Comparison of ENCODE assay signal across 18 mouse cellular contexts in genomic region chr14:46734761-46735455, GRCm38 (mm10). TPM values are rescaled to one million over a fixed set of nuclear protein-coding genes. Genes with fewer than 3 reads are reported as not detected.
DNase-seq lines count a peak whose midpoint lies in the region; ATAC-seq and TF ChIP-seq lines count a peak whose summit lies in the region.
"Had no signal": no experiment of that assay in that cellular context is flagged by ENCODE, and none has a peak within 500 bp of the region (broad histone marks: within the 10 kb centered on the region; RNA-seq: fewer than 3 reads in every experiment).

No protein-coding gene starts in this region.

- H3K4me3 ChIP-seq in heart, embryonic 10.5 days, result no peak overlapping the region
- no peak overlapping the region for H3K4me3 ChIP-seq in lung, embryonic 16.5 days (ENCODE audit: low read length)
- no peak overlapping the region for H3K4me3 ChIP-seq in lung, adult 2 months (replicated peaks; ENCODE audit: extremely low read depth, low read depth, low read length)
- no peak overlapping the region for H3K4me3 ChIP-seq in embryonic facial prominence, embryonic 14.5 days (ENCODE audit: low read depth, low read length)
- H3K4me3 ChIP-seq: hindbrain, embryonic 15.5 days; liver, embryonic 13.5 days; neural tube, embryonic 13.5 days had no signal

- no peaks in the 10 kb centered on the region for H3K4me1 ChIP-seq in heart, embryonic 10.5 days
- no peaks in the 10 kb centered on the region; the same call in 1 of the 2 replicates for H3K4me1 ChIP-seq in lung, embryonic 16.5 days (replicated peaks; ENCODE audit: control insufficient read depth, insufficient read depth, low read length)
- no peaks in the 10 kb centered on the region for H3K4me1 ChIP-seq in lung, adult 2 months (ENCODE audit: control insufficient read depth, insufficient read depth, low read length)
- peaks cover 3% of the 10 kb centered on the region; the same call in 1 of the 2 replicates for H3K4me1 ChIP-seq in embryonic facial prominence, embryonic 14.5 days (ENCODE audit: control insufficient read depth, insufficient read depth, low read length)
- H3K4me1 ChIP-seq: hindbrain, embryonic 15.5 days; liver, embryonic 13.5 days; neural tube, embryonic 13.5 days had no signal

- H3K9me3 ChIP-seq in heart, embryonic 10.5 days, result no peaks in the 10 kb centered on the region
- no peaks in the 10 kb centered on the region for H3K9me3 ChIP-seq in lung, embryonic 16.5 days (ENCODE audit: control insufficient read depth, low read length)
- no peaks in the 10 kb centered on the region for H3K9me3 ChIP-seq in embryonic facial prominence, embryonic 14.5 days (ENCODE audit: control insufficient read depth, low read length)
- H3K9me3 ChIP-seq: hindbrain, embryonic 15.5 days; liver, embryonic 13.5 days had no signal

- no peaks in the 10 kb centered on the region for H3K36me3 ChIP-seq in heart, embryonic 10.5 days
- no peaks in the 10 kb centered on the region for H3K36me3 ChIP-seq in lung, embryonic 16.5 days (ENCODE audit: control insufficient read depth, insufficient read depth, low read length)
- no peaks in the 10 kb centered on the region for H3K36me3 ChIP-seq in embryonic facial prominence, embryonic 14.5 days (ENCODE audit: control insufficient read depth, insufficient read depth, low read length)
- H3K36me3 ChIP-seq: hindbrain, embryonic 15.5 days; liver, embryonic 13.5 days; neural tube, embryonic 13.5 days had no signal

- no peak overlapping the region for H3K27ac ChIP-seq in heart, embryonic 10.5 days
- no peak overlapping the region for H3K27ac ChIP-seq in lung, embryonic 16.5 days (ENCODE audit: low read length)
- H3K27ac ChIP-seq in embryonic facial prominence, embryonic 14.5 days (replicated peaks; ENCODE audit: low read depth, low read length), result no peak overlapping the region; the same call in 1 of the 2 replicates
- H3K27ac ChIP-seq: hindbrain, embryonic 15.5 days; liver, embryonic 13.5 days; macrophage; neural tube, embryonic 13.5 days had no signal

- no peak for TF ChIP-seq CTCF in lung, adult 2 months (IDR thresholded peaks at IDR 0.05; ENCODE audit: insufficient read depth, low read length)

- ATAC-seq in lung, embryonic 16.5 days (ENCODE audit: low read depth), result no peak
- ATAC-seq in embryonic facial prominence, embryonic 14.5 days (ENCODE audit: low read depth), result no peak
- ATAC-seq: forebrain, postnatal 0 days; intestine, embryonic 16.5 days had no signal

- 86% methylated on average over 14 of the region's 14 CpGs for WGBS in heart, embryonic 10.5 days
- WGBS in lung, embryonic 16.5 days, result 70% methylated on average over 14 of the region's 14 CpGs
- 72% methylated on average over 14 of the region's 14 CpGs for WGBS in lung, adult 2 months
- WGBS in embryonic facial prominence, embryonic 14.5 days, result 55% methylated on average over 14 of the region's 14 CpGs

- no peak overlapping the region for H3K9ac ChIP-seq in lung, embryonic 16.5 days (ENCODE audit: low read length)
- H3K9ac ChIP-seq in embryonic facial prominence, embryonic 14.5 days (ENCODE audit: low read depth, low read length), result no peak overlapping the region
- H3K9ac ChIP-seq: forebrain, postnatal 0 days; hindbrain, embryonic 15.5 days; liver, embryonic 13.5 days; neural tube, embryonic 13.5 days had no signal

- DNase-seq in heart, adult 9 months (ENCODE audit: low spot score in 2 of 2), result peak; percentile 33 to 41
- DNase-seq in heart, embryonic 10.5 days (ENCODE audit: low spot score), result no peak
- no peak for DNase-seq in lung, adult 2 months
- DNase-seq in embryonic facial prominence, embryonic 14.5 days (ENCODE audit: low spot score), result no peak
- peak; percentile 31 for DNase-seq in skeletal muscle tissue, adult 2 months (ENCODE audit: low read depth, low spot score)
- DNase-seq in cerebellum, postnatal 4 days (ENCODE audit: low spot score in 2 of 2), result no peak
- DNase-seq: cerebellum, adult 18-20 months; cerebellum, postnatal 36 days; forebrain, postnatal 0 days; gastrocnemius, postnatal 25 days; left cerebral cortex, postnatal 4 days; liver, embryonic 13.5 days had no signal

- H3K27me3 ChIP-seq in heart, embryonic 10.5 days (ENCODE audit: insufficient read depth, poor library complexity, severe bottlenecking), result no peaks in the 10 kb centered on the region
- no peaks in the 10 kb centered on the region for H3K27me3 ChIP-seq in lung, embryonic 16.5 days (ENCODE audit: control insufficient read depth, insufficient read depth, low read depth, low read length)
- H3K27me3 ChIP-seq in embryonic facial prominence, embryonic 14.5 days (replicated peaks; ENCODE audit: control insufficient read depth, insufficient read depth, low read length), result no peaks in the 10 kb centered on the region
- H3K27me3 ChIP-seq: hindbrain, embryonic 15.5 days; liver, embryonic 13.5 days; neural tube, embryonic 13.5 days had no signal

- 0 out of 2 replicates have a peak overlapping the region, but pooled peaks have one; percentile 16 for H3K4me2 ChIP-seq in lung, embryonic 16.5 days (ENCODE audit: low read depth, low read length)
- peak overlapping the region; percentile 35 for H3K4me2 ChIP-seq in embryonic facial prominence, embryonic 14.5 days (ENCODE audit: low read depth, low read length)
- H3K4me2 ChIP-seq: hindbrain, embryonic 15.5 days; liver, embryonic 13.5 days; midbrain, embryonic 11.5 days; neural tube, embryonic 13.5 days had no signal

- TF ChIP-seq POLR2A in lung, adult 2 months (IDR thresholded peaks at IDR 0.05; ENCODE audit: borderline replicate concordance, extremely low read depth, low read depth, low read length), result no peak

RNA-seq across cellular contexts. Expression of gene Cdkn3, which starts 25.4 kb away (rescaled TPM):
- 46.8 and 52.6 TPM in 2 replicates for polyA plus RNA-seq in heart, embryonic 10.5 days (2016; fragmentation: Nextera tagmentation; extraction: Ambion mirVana)
- 66.7 and 73.6 TPM in 2 replicates for polyA plus RNA-seq in lung, embryonic 16.5 days (2015; fragmentation: Nextera tagmentation; extraction: Ambion mirVana)
- 0.50 and 1.1 TPM in 2 replicates for polyA plus RNA-seq in lung, adult 2 months (2012; rRNA removed)
- polyA plus RNA-seq in embryonic facial prominence, embryonic 14.5 days (2014; fragmentation: Nextera tagmentation; extraction: Ambion mirVana), result 42.6 and 46.3 TPM in 2 replicates

RNA-seq across cellular contexts. Expression of gene Cnih1, which starts 53.3 kb away (rescaled TPM):
- 197 and 200 TPM in 2 replicates for polyA plus RNA-seq in heart, embryonic 10.5 days (2016; fragmentation: Nextera tagmentation; extraction: Ambion mirVana)
- 169 and 171 TPM in 2 replicates for polyA plus RNA-seq in lung, embryonic 16.5 days (2015; fragmentation: Nextera tagmentation; extraction: Ambion mirVana)
- polyA plus RNA-seq in lung, adult 2 months (2012; rRNA removed), result 44.8 and 48.8 TPM in 2 replicates
- polyA plus RNA-seq in embryonic facial prominence, embryonic 14.5 days (2014; fragmentation: Nextera tagmentation; extraction: Ambion mirVana), result 214 and 219 TPM in 2 replicates

Comparison
In these comparisons a context has a peak if more than half of its experiments do, and no peak if none do; other contexts are left out.
1. DNase-seq: peak in heart, adult 9 months (2 of 2) and skeletal muscle tissue, adult 2 months (single experiment); none in heart, embryonic 10.5 days (single experiment), lung, adult 2 months (single experiment), embryonic facial prominence, embryonic 14.5 days (single experiment) and cerebellum, postnatal 4 days (0 of 2).
2. RNA of gene Cdkn3, which starts 25.4 kb away (polyA plus RNA-seq): 66.7 to 73.6 TPM in lung, embryonic 16.5 days, 46.8 to 52.6 TPM in heart, embryonic 10.5 days and 42.6 to 46.3 TPM in embryonic facial prominence, embryonic 14.5 days; 0.50 to 1.1 TPM in lung, adult 2 months; every median in the first group is over 10 times any median in the second.